Mouse (Mus musculus) brain, embryonic 14.5 days (tissue): ENCODE results near the gene Dnajc12.

ENCODE experiments used
- CTCF ChIP-seq: fragments of 200-500 bp; IDR thresholded peaks from 2 replicates; pipeline ENCODE4 v1.5.1; 2012; ENCODE audit warnings: inconsistent platforms, mild to moderate bottlenecking, moderate library complexity, borderline replicate concordance; ENCODE audit not compliant: insufficient read depth, insufficient read length; ENCODE audit errors: extremely low read depth
- POLR2A ChIP-seq: fragments of 200-500 bp; IDR thresholded peaks from 2 replicates; pipeline ENCODE4 v1.6.1; 2012; ENCODE audit warnings: mild to moderate bottlenecking, inconsistent platforms, borderline replicate concordance; ENCODE audit not compliant: poor library complexity, insufficient read depth, insufficient read length, severe bottlenecking; ENCODE audit errors: extremely low read depth

DNA sequence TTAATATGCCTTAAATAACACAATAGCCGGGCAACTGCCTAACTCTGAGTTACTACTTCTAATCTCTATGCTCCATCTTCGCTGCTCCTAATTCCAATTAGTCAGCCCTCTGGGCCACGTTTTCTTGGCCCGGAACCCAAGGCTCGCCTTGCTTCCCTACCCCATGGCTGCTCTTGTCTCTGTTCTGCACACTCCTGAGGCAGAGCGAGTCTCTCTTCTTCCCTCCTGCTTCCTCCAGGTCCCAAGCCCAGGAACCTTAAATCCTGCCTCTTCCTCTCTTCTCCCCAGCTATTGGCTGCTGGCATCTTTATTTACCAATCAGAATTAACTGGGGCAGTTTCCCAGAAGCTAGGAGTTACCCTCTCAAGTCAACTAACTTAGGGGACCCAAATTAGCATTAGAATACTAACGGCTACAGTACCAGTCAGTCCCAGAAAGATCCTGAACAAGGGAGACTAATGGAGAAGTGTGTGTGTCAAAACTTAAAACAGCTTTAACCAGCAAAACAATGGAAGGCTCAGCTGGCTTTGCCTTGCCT, 16.3 kb upstream of the Dnajc12 start:
- TF ChIP-seq CTCF: no peak
- no peak for TF ChIP-seq POLR2A
